In genomic region chr2:33368486-33368885, GRCm38 (mm10) we compare ENCODE assay signal across 25 mouse cellular contexts.
"Had no signal": no experiment of that assay in that cellular context is flagged by ENCODE, and none has a peak within 500 bp of the region (broad histone marks: within the 10 kb centered on the region; RNA-seq: fewer than 3 reads in every experiment).

No protein-coding gene starts in this region.

- H3K4me3 ChIP-seq: gastrocnemius, adult 2 months; heart, embryonic 13.5 days; heart, embryonic 15.5 days; limb, embryonic 10.5 days; limb, embryonic 12.5 days; liver, embryonic 13.5 days; liver, embryonic 15.5 days had no signal

- ATAC-seq: hindbrain, embryonic 16.5 days; intestine, postnatal 0 days; liver, postnatal 0 days had no signal

- H3K4me2 ChIP-seq: heart, embryonic 11.5 days; heart, embryonic 13.5 days; heart, embryonic 15.5 days; hindbrain, embryonic 14.5 days; limb, embryonic 12.5 days; liver, embryonic 11.5 days; liver, embryonic 13.5 days; liver, embryonic 15.5 days had no signal

- H3K9me3 ChIP-seq: heart, embryonic 13.5 days; heart, embryonic 15.5 days; limb, embryonic 10.5 days; limb, embryonic 12.5 days; liver, embryonic 13.5 days; liver, embryonic 15.5 days had no signal

- H3K27me3 ChIP-seq: heart, embryonic 13.5 days; heart, embryonic 15.5 days; limb, embryonic 12.5 days; liver, embryonic 15.5 days had no signal

- H3K9ac ChIP-seq: heart, embryonic 13.5 days; heart, embryonic 15.5 days; hindbrain, embryonic 14.5 days; limb, embryonic 12.5 days; liver, embryonic 13.5 days; liver, embryonic 15.5 days; liver, postnatal 0 days had no signal

- H3K27ac ChIP-seq: gastrocnemius, adult 2 months; heart, embryonic 13.5 days; heart, embryonic 15.5 days; hindbrain, embryonic 14.5 days; limb, embryonic 10.5 days; limb, embryonic 12.5 days; liver, embryonic 13.5 days; liver, embryonic 15.5 days had no signal

- DNase-seq: gastrocnemius, adult 2 months; gastrocnemius, postnatal 10 days; gastrocnemius, postnatal 25 days; heart, adult 18-20 months; heart, postnatal 14 days; heart, postnatal 36 days; kidney, adult 18-20 months; kidney, adult 8-10 months; kidney, postnatal 10 days; kidney, postnatal 25 days; kidney, postnatal 4 days; layer of hippocampus, adult 9-11 months; liver, embryonic 13.5 days; liver, postnatal 0 days; lung, adult 2 months had no signal

- H3K36me3 ChIP-seq: heart, embryonic 13.5 days; heart, embryonic 15.5 days; limb, embryonic 10.5 days; limb, embryonic 12.5 days; liver, embryonic 13.5 days; liver, embryonic 15.5 days had no signal
